Mouse (Mus musculus): Measurements from ENCODE around the gene Galnt7.

Gene Galnt7

DNA sequence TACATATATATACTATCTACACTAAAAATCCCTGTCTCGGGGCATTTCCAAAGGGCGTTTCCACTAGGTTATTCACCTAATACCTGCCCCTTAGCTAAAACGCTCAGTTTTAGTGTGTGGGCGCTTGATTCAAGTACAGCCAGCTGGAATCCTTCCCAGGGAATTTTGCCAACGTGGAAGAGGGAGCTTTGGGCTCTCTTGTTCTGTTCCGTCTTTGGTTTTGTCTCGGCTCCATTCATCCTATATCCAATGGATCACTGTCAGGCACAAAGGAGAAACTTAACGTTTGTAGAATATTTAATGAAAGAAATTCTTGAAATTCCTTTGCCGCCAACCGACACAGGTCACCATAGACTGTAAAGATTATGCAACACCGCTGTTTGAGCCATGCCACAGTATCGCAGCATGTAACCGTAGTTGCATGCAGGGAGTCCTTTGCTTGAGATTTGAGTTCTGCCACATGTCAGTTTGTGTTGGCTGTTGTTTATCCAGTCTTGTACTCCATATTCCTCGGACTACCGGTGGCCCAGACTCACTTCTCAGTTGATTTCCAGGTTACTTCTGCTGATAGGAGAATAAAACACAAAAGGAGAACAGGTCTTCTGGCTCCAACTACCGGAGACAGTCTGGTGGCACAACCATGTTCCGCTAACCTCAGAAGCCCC, 153.9 kb downstream of the Galnt7 start:
- DNase-seq (ENCODE audit: low read depth, low spot score), result no peak

DNA sequence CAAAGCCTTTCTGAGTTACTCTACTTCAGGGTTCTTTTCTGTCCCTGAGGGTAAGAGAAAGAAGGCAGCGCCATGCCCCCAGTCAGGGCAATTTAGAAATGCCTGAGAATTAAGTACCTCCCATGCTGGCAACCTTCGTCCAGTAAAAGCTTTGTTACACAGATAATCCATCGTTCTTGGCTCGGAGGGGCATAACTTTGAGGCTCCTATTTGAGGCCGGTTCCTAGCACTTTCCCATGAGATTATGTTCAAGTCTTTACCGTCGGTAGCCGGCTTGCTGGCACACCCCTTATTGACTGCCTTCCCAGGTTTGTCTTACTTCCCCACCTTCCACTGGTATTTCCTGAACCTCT, 154.4 kb downstream of the Galnt7 start:
- DNase-seq (ENCODE audit: low read depth, low spot score), result no peak

DNA sequence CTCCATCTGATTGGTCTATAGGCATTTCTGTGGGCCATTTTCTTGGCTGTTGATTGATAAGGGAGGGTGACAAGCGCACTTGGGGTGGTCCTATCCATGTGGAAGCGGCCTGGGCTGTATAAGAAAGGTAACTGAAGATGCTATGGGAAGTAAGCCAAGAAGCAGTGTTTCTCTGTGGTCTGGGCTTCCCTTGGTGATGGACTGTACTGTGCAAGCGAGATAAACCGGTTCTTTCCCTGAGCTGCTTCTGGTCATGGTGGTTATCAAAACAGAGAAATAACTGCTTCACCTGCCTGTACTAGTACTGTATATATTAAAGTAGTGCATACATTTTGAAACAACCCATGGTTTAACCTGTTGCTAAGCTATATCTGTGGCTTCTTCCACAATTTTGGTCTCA, 161.0 kb downstream of the Galnt7 start:
- DNase-seq (ENCODE audit: low read depth, low spot score), result no peak

DNA sequence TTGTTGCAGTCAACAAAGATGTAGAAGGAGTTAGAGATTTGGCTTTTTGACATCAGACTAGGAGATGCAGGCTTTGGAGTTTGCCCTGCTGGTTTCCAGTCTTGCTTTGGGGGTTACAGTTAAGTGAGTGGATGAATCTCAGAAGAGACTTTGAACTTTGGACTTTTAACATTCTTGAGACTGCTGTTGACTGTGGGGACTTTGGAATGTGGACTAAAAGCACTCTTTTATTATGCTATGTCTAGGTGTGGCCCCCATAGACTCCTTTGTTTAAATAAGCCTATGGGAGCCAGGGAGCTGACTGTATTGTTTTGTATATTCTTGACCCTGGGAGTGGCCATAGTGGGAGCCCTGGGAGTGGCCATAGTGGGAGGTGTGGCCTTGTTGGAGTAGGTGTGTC, 162.9 kb downstream of the Galnt7 start:
- DNase-seq (ENCODE audit: low read depth, low spot score), result no peak

DNA sequence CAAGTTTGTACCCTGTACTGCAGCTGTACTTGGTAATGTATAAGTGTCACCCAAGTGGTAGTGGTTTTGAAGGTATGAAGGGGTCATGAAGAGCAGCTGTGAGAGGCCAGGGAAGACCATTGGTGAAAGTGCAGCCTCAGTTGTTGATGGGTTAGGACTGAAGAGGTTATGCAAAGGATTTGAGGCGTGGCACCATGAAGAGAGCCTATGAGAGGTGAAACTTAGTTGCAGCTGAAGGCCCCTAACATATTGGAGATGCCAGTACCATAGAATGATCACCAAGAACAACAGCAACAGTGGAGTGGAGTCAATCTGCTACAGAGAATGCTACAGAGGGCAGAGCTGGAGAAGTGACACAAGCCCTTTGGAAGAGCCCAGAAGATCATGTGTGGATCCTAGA, 163.5 kb downstream of the Galnt7 start:
- no peak for DNase-seq (ENCODE audit: low read depth, low spot score)

DNA sequence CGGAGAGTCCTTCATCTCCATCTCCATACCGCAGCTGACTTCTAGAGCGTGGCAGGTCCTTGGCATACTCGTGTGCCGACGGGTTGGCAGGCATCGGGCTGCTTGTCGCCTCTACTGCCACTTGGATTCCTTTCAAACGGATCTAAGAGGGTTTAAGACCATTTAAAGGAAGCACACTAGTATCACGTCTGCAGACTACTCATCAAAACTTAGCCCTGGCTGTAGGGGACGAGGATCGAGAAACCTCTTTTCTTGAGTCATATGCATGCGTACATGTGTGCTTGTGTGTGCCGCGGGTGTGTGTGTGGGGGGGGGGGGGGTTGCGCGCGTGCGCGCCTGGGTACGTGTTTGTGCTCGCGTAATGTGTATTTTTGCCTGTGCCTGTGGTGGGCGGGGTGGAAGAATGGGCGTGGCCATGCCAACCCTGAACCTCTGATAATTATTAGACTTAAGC, 164.5 kb downstream of the Galnt7 start:
- peak; percentile 32 for DNase-seq (ENCODE audit: low read depth, low spot score)

GRCm38 (mm10) chr8:57487441-57488155, 165.2 kb downstream of the Galnt7 start, which contains the start of gene Sap30:
Gene Sap30, minus strand, starts transcription at chr8:57487860.
- peak; percentile 98 for DNase-seq (ENCODE audit: low read depth, low spot score)

DNA sequence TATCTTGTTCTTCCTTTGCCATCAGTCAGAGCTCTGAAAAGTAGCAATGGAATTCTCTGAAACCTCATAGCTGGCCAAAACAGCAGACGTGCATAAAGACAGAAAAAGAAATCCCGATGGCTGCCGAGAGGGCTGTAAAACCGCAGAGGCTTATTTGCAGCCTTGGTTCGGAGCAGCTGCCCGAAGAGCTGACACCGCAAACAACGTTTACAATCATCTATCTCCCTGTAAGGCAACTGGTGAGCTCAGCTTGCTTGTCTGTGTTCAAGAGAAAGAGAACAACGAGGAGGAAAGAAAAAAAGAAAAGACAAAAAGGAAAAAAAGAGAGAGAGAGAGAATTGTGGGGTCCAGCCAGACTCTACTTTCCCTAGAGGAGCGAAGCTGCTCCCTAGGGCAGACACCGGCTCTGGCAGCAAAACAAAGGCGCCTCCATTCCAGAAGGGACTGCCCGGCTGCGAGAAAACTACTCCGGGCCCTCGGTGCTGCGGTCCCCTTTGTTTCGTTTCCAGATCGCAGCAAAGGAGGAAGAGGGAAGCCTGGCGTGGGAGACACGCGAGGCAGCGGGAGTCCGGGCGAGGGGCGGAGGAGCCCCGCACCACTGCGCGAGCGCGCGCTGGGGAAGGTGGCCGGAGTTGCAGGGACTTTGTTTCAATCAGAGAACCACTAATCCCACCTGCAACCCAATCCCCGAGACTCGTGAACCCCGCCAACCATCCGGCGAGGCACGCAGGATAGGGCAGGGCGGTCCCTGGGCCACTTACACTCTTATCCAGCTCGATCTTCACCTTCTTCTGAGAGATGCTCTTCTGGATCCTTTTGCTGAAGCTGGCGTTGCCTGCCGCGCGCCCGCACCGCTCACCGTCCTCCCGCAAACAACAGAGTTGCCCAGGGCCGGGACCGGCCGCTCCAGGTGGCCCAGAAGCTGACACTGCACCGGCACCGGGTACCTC, 166.1 kb downstream of the Galnt7 start:
- peak; percentile 43 for DNase-seq (ENCODE audit: low read depth, low spot score)

GRCm38 (mm10) chr8:57480606-57481005, 172.2 kb downstream of the Galnt7 start:
- no peak for DNase-seq (ENCODE audit: low read depth, low spot score)

DNA sequence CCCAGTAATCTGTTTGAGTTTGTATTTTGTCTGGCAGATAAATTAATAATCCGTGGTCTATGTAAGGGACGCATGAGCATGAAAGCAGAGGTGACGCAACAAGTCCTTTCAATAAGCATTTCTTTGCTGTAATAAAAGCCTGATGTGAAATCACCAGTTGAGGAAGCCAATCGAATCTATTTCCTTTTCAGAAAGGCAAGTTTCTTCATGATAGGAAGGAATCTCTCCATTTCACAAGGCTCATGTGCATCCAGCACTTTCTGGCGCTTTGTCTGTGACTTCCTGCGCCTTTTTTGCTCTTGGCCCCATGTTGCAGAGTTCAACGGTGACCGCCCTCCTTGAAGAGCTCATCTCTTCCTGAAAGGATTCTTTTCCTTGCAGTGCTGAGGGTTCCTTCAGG, 173.1 kb downstream of the Galnt7 start:
- DNase-seq (ENCODE audit: low read depth, low spot score), result no peak

DNA sequence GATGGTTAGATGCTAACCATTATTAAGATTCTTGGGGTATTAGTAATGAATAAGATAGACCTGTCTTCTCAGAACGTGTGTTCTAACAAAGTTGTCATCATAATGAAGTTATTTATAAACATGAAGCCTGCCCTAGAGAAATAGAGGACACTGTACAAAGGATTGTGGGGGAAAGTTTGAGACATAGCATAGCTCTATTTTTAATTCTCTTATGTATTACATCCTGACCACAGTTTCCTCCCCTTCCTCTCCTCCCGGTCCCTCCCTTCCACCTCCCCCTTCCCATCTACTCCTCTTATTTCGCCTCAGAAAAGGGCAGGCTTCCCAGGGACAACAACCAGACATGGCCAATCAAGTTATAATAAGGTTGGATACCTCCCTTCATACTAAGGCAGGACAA, 174.4 kb downstream of the Galnt7 start:
- no peak for DNase-seq (ENCODE audit: low read depth, low spot score)

Data from embryo, embryonic 11.5 days (tissue).